Mouse (Mus musculus) embryonic facial prominence, embryonic 15.5 days (tissue): ENCODE measurements around the gene Cst3. TPM values are rescaled to one million over a fixed set of nuclear protein-coding genes. Genes with fewer than 3 reads are reported as not detected.

Source experiments
- ATAC-seq: fragments of 200-750 bp; cut with Nextera tagmentation; 2 replicates; pipeline ENCODE4 v1.8.0; 2017; ENCODE audit warnings: low read depth, moderate TSS enrichment; ENCODE audit not compliant: insufficient number of reproducible peaks, low FRiP score, low TSS enrichment
- H3K27ac ChIP-seq: fragments of 300-500 bp; sonication (generic); replicated peaks from 2 replicates; pipeline ENCODE4 v1.5.1; 2015; ENCODE audit warnings: mild to moderate bottlenecking, inconsistent platforms
- H3K27me3 ChIP-seq: fragments of 300-500 bp; sonication (generic); 2 replicates; pipeline ENCODE4 v1.6.1; 2015; ENCODE audit warnings: inconsistent platforms
- H3K36me3 ChIP-seq: fragments of 300-500 bp; sonication (generic); 2 replicates; pipeline ENCODE4 v1.6.1; 2015; ENCODE audit warnings: mild to moderate bottlenecking, inconsistent platforms
- H3K4me1 ChIP-seq: fragments of 300-500 bp; sonication (generic); 2 replicates; pipeline ENCODE4 v1.6.1; 2015; ENCODE audit warnings: inconsistent platforms
- H3K4me2 ChIP-seq: fragments of 300-500 bp; sonication (generic); replicated peaks from 2 replicates; pipeline ENCODE4 v1.6.1; 2015; ENCODE audit warnings: mild to moderate bottlenecking, inconsistent platforms
- H3K4me3 ChIP-seq: fragments of 300-500 bp; sonication (generic); replicated peaks from 2 replicates; pipeline ENCODE4 v1.5.1; 2015; ENCODE audit warnings: mild to moderate bottlenecking, inconsistent platforms
- H3K9ac ChIP-seq: fragments of 300-500 bp; sonication (generic); 2 replicates; pipeline ENCODE4 v1.6.1; 2015; ENCODE audit warnings: inconsistent platforms
- H3K9me3 ChIP-seq: fragments of 300-500 bp; sonication (generic); replicated peaks from 2 replicates; pipeline ENCODE4 v1.6.1; 2016; ENCODE audit warnings: inconsistent platforms
- WGBS: fragments of 180-500 bp; shearing (Covaris S2); methylation state at CpG from one replicate; pipeline ENCODE4 v1.1.7; 2015; 5-methylcytosine and 5-hydroxymethylcytosine counted together
- polyA plus RNA-seq: library from polyadenylated mRNA; unstranded; fragments of >200 nt; fragmentation: Nextera tagmentation; extraction: Ambion mirVana; gene quantifications from 2 replicates; pipeline ENCODE4 v1.2.1, GENCODE M21; 2015

Cst3 gene
- polyA plus RNA-seq: 534 and 540 TPM in 2 replicates

DNA sequence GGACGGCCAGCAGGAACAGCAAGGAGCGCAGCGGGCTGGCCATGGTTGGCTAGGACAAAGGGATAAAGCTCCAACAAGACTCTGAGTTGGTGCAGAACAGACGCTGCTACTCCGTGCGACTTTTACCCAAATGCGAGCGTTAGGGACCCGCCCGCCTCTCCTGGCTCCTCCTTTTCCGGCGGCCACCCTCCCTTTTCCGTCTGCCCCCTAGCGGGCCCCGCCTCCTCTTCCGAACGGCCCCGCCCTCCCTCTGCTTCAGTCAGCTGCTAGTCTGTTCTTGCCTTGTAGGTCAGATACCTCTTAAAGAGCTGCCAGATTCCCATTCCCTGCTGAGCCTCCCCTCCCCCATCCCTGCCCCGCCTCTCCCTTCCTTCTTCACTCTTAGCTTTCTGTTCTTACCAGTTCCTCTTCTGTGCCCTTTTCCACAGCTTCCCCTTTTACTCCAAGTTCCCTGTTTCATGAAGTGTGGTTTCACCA lies at the start of gene Cst3:
Gene Cst3 (minus strand): TSS at position 358 of the 477 bp plus-strand sequence.
- peak within 1 kb of the TSS; percentile 96 for H3K4me3 ChIP-seq
- no peaks in the 10 kb centered on the region for H3K9me3 ChIP-seq
- H3K9ac ChIP-seq: peak within 1 kb of the TSS; percentile 91
- no peaks in the 10 kb centered on the region for H3K27me3 ChIP-seq
- peaks cover 14% of the 10 kb centered on the region for H3K36me3 ChIP-seq
- H3K4me1 ChIP-seq: peaks cover 27% of the 10 kb centered on the region
- 1% methylated on average over 18 of the region's 19 CpGs for WGBS
- peak; percentile 93 for ATAC-seq
- peak within 1 kb of the TSS; percentile 58 for H3K4me2 ChIP-seq
- H3K27ac ChIP-seq: peak within 1 kb of the TSS; percentile 94

DNA sequence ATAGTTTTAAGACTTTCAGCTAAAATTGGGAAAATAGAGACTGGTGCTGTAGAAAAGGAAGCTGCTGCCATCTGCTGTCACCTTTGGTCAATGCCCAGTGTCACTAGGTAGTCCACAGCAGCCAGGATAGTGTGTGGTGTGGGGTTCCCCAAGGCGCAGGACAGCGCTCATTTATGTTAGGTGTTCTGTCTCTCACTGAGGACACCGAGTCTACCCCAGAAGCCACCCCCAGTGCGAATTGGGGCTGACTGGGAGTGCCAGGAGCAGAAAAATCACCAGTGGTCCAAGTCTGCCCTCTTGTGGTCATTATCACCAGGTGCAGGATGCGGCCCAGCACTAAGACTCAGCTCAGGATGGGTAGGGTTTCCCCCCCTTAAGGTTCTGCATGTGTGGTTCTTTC lies 26.8 kb upstream of the Cst3 start:
- Histone ChIP-seq H3K4me3 (no peak overlapping the region), H3K4me1 (no peaks in the 10 kb centered on the region), H3K9ac (no peak overlapping the region), H3K27me3 (no peaks in the 10 kb centered on the region), H3K9me3 (no peaks in the 10 kb centered on the region), H3K4me2 (peak overlapping the region; percentile 33), H3K27ac (no peak overlapping the region), H3K36me3 (no peaks in the 10 kb centered on the region)
- WGBS: 6% methylated on average over 5 of the region's 5 CpGs
- peak; percentile 60; the same call in 1 of the 2 replicates for ATAC-seq

DNA sequence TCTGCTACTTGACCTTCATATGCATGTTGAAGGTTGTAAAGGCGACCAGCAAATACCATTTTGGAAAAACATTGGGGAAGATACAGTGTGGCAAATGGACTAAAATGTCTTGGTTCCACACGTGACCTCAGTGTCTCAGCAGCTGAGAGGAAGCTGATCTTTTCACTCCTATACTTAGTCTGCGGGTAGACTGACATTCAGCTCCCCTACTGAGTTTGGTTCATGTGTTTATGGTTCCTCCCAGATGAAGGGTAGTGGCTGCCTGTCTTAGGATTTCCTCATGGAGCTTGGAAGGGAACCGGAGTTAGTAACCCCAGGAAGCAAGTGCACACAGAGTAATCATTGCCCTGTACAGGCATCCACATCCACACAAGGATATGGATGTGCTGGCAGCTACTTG lies 24.8 kb upstream of the Cst3 start:
- Histone ChIP-seq H3K4me2 (no peak overlapping the region), H3K27ac (no peak overlapping the region), H3K4me3 (no peak overlapping the region), H3K9ac (no peak overlapping the region), H3K36me3 (no peaks in the 10 kb centered on the region), H3K27me3 (no peaks in the 10 kb centered on the region), H3K9me3 (no peaks in the 10 kb centered on the region), H3K4me1 (no peaks in the 10 kb centered on the region)
- 59% methylated on average over 4 of the region's 4 CpGs for WGBS
- no peak for ATAC-seq

DNA sequence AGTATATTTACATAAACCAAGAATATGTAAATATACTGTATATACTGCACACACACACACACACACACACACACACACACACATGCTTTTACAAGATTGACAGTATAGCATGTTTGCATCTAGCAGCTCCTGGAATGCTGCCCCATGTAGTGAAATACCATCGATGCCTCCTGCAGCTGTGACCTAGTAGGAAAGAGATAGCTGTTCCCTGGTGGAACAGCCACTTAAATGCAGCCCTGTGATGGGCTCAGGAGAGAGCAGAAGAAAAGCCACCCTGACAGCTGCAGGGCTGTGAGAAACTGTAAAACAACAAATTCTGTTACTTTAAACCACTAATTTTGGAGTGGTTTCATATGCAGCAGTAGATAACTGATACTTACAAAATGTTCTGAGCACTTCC lies 20.7 kb upstream of the Cst3 start:
- H3K9me3 ChIP-seq: no peaks in the 10 kb centered on the region
- no peak overlapping the region for H3K27ac ChIP-seq
- H3K4me1 ChIP-seq: no peaks in the 10 kb centered on the region
- 61% methylated on average over 1 of the region's 1 CpGs for WGBS
- peak; percentile 65; the same call in 1 of the 2 replicates for ATAC-seq
- H3K9ac ChIP-seq: no peak overlapping the region
- H3K4me3 ChIP-seq: no peak overlapping the region
- no peak overlapping the region for H3K4me2 ChIP-seq
- no peaks in the 10 kb centered on the region for H3K27me3 ChIP-seq
- H3K36me3 ChIP-seq: no peaks in the 10 kb centered on the region

DNA sequence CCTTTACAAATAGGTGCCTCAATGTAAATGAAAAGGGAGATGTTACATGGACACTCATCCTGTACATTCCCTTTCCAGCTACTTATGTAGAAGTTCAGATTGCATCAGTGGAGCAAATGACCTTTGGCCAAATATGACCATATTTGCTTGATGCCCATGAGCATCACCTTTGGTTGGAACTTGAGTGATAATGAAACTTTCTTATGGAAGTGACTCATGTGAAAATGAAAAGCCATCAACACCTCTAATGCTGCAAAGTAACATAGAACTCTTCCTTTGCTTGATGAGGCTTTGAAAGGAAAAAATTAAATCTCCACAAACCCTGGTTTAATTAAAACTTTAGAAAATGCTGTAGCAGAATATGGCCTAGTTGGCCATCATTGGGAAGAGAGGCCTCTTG lies 17.6 kb upstream of the Cst3 start:
- H3K27ac ChIP-seq: no peak overlapping the region
- H3K4me3 ChIP-seq: no peak overlapping the region
- no peaks in the 10 kb centered on the region for H3K36me3 ChIP-seq
- no peaks in the 10 kb centered on the region for H3K27me3 ChIP-seq
- H3K4me2 ChIP-seq: no peak overlapping the region
- no peaks in the 10 kb centered on the region for H3K9me3 ChIP-seq
- no peaks in the 10 kb centered on the region for H3K4me1 ChIP-seq
- H3K9ac ChIP-seq: no peak overlapping the region
- no peak for ATAC-seq

DNA sequence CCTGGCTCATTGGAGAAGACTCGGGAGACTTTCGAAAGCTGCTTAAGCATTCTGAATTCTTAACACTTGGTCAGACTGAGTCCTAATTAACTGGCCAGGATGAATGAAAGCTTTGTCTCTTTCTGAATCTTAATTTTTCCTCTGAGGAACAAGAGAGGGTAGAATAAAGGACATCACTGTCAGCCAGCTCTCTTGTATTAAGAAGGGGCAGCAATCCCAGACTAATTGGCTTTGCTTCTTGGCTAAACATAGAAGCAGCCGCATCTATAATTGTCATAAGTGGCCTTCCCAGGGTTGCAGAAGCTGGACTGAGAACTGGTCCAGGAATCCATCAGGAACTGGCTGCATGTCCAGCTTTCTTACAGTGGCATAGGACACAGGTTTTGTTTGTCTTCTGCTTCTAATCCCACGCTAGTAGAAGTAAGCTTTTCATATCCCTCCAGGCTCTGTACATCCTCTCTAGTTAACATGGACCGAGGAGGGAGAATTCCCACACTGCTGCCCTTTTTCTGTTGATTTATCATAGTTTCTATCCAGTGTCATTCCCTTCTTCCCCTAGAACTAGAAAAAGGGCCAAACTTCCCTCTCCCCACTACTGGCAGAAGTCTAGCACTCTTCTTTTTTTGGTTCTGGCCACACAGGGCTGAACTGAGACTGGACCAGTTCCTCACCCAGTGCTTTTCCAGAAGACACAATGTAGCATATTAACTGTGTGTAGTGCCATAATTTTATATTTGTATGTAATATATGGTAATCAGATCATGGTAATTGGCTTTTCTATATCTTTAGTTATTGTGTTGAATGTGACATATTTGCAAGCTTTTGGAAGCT lies 14.7 kb upstream of the Cst3 start:
- Histone ChIP-seq H3K4me3 (no peak overlapping the region), H3K4me1 (no peaks in the 10 kb centered on the region), H3K36me3 (no peaks in the 10 kb centered on the region), H3K9me3 (no peaks in the 10 kb centered on the region), H3K27me3 (no peaks in the 10 kb centered on the region), H3K9ac (no peak overlapping the region), H3K4me2 (no peak overlapping the region), H3K27ac (0 out of 2 replicates have a peak overlapping the region, but pooled peaks have one; percentile 2)
- ATAC-seq: peak; percentile 43; the same call in 1 of the 2 replicates
- WGBS: 34% methylated on average over 5 of the region's 5 CpGs

DNA sequence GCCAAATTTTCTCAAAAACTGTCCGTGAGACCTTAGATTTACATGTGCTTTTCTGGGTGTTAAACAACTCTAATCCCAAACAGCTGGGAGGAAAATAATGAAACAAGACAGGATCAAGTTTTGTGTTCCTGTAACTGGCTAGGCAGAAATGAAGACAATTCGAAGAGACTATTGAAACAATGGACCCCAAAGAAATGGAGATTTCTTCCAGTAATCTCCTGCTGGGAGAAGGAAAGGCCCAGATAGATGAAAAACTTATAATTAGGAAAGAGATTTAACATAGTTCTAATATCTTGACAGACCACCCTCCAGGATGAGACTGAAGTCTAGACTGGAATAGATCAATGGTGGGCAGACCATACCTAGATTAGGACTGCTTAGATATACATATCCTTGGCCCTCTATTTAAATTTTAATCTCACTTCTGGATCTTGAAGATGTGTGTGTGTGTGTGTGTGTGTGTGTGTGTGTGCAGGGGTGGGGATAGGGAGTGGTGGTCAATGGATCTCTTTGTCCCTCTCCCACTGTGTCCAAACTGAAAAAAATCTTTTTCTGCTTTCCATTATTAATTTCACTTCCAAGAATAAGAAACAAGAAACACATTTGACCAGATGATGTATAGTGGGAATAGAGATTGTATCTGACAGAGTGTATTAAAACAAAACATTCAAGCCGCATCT lies 14.0 kb upstream of the Cst3 start:
- WGBS: 41% methylated on average over 3 of the region's 3 CpGs

DNA sequence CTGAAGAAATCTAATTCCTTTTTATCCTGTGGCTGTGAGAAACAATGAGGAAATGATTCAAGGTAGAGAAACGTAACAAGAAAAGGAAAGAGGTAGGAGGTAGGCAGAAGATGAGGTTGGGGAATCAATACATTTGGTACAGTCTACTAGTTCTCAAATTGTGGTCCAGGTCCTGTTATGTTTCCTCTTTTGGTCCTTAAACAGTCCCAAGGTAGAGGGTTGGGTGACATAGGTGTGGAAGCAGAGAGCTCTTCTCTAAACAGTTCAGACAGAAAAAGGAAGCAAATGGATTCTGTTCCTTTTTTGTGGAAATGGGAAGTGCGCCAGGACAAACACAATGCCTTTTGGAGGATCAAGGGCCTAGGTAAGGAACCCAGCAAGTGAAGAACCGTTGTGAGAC lies 13.4 kb upstream of the Cst3 start:
- H3K9me3 ChIP-seq: no peaks in the 10 kb centered on the region
- no peak overlapping the region for H3K4me2 ChIP-seq
- H3K27me3 ChIP-seq: no peaks in the 10 kb centered on the region
- no peak overlapping the region for H3K9ac ChIP-seq
- WGBS: 60% methylated on average over 3 of the region's 3 CpGs
- no peaks in the 10 kb centered on the region for H3K4me1 ChIP-seq
- H3K27ac ChIP-seq: no peak overlapping the region
- H3K36me3 ChIP-seq: no peaks in the 10 kb centered on the region
- no peak for ATAC-seq
- H3K4me3 ChIP-seq: no peak overlapping the region

More for the DNA sequence above, 14.0 kb upstream of the Cst3 start:
- Histone ChIP-seq H3K9me3 (no peaks in the 10 kb centered on the region), H3K27me3 (no peaks in the 10 kb centered on the region), H3K4me3 (no peak overlapping the region), H3K27ac (no peak overlapping the region), H3K9ac (no peak overlapping the region), H3K4me1 (no peaks in the 10 kb centered on the region), H3K36me3 (no peaks in the 10 kb centered on the region), H3K4me2 (no peak overlapping the region)
- ATAC-seq: no peak

DNA sequence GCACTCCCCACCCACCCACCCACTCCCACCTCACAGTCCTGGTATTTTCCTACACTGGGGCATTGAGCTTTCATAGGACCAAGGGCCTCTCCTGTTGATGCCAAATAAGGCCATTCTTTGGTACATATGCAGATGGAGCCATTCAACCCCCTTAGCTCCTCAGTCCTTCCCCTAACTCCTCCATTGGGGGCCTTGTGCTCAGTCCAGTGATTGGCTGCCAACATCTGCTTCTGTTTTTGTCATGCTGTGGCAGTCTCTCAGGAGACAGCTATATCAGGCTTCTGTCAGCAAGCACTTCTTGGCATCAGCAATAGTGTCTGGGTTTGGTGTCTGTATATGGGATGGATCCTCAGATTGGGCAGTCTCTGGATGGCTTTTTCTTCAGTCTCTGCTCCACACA lies 9.2 kb upstream of the Cst3 start:
- no peak overlapping the region for H3K9ac ChIP-seq
- no peak overlapping the region for H3K4me3 ChIP-seq
- H3K4me2 ChIP-seq: no peak overlapping the region
- H3K9me3 ChIP-seq: no peaks in the 10 kb centered on the region
- H3K27ac ChIP-seq: no peak overlapping the region
- no peak for ATAC-seq
- H3K4me1 ChIP-seq: no peaks in the 10 kb centered on the region
- H3K27me3 ChIP-seq: no peaks in the 10 kb centered on the region
- no peaks in the 10 kb centered on the region for H3K36me3 ChIP-seq

DNA sequence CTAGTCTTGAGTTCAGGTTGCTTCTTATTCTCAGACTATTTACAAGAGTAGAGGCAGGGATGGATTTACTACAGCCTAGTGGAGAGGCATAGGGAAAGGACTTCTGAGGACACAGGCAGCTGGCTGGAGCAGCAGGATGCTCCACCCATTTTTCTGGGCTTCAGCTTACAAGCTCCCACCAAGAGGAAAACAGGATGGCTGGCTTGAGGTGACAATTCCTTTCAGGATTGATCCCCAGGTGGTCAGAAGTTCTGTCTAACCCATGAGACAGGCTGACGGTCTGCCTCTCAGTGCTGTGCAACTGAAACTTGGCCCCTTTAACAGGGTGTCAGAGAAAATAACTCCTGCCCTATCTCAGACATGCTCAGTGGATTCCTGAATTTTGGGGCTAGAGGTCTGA lies 3.7 kb upstream of the Cst3 start:
- no peak for ATAC-seq
- peaks cover 9% of the 10 kb centered on the region for H3K4me1 ChIP-seq
- no peaks in the 10 kb centered on the region for H3K27me3 ChIP-seq
- H3K9me3 ChIP-seq: no peaks in the 10 kb centered on the region
- no peaks in the 10 kb centered on the region for H3K36me3 ChIP-seq
- 48% methylated on average over 1 of the region's 1 CpGs for WGBS
- H3K27ac ChIP-seq: no peak overlapping the region
- H3K9ac ChIP-seq: no peak overlapping the region
- H3K4me2 ChIP-seq: no peak overlapping the region
- H3K4me3 ChIP-seq: no peak overlapping the region

DNA sequence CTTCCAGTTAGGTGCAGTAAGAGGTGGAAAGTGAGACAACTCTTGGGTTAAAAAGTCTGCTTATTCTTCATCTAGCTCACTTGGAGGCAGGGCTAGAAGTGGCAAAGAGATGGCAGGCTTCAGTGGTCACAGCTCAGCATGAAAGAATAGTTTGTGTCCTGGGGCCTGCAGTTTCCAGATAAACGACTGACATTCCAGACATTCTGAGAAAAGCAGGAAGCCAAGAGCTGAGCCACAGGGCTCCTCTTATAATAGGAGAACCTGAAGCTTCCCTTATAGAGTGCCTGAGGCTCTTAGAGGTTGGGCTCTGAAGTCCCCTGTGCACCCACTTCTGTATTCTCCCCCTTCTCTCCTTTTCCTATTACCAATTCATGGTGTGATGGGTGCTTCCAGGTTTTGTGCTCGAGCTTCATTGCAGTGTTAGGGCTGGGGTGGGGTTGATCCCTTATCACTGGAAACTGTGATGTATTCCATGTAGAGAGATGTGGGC lies 3.2 kb upstream of the Cst3 start:
- H3K4me1 ChIP-seq: peaks cover 15% of the 10 kb centered on the region
- ATAC-seq: no peak
- WGBS: 10% methylated on average over 2 of the region's 2 CpGs
- no peaks in the 10 kb centered on the region for H3K9me3 ChIP-seq
- H3K9ac ChIP-seq: no peak overlapping the region
- no peak overlapping the region for H3K4me3 ChIP-seq
- no peak overlapping the region for H3K4me2 ChIP-seq
- no peak overlapping the region for H3K27ac ChIP-seq
- H3K27me3 ChIP-seq: no peaks in the 10 kb centered on the region
- no peaks in the 10 kb centered on the region for H3K36me3 ChIP-seq
